Mouse (Mus musculus) spleen, adult 2 months (tissue): ENCODE data around the gene Slc30a1.

ENCODE experiments used
- CTCF ChIP-seq: fragments of 200-500 bp; IDR thresholded peaks from 2 replicates; pipeline ENCODE4 v1.5.1; 2011; ENCODE audit warnings: mild to moderate bottlenecking, inconsistent platforms; ENCODE audit not compliant: insufficient read depth, insufficient read length, insufficient replicate concordance; ENCODE audit errors: extremely low read depth
- POLR2A ChIP-seq: fragments of 200-500 bp; IDR thresholded peaks from 2 replicates; pipeline ENCODE4 v1.6.1; 2011; ENCODE audit warnings: low read depth, low read length, inconsistent platforms

GRCm38 (mm10) chr1:191943638-191944037 is 37.1 kb downstream of the Slc30a1 start:
- no peak for TF ChIP-seq POLR2A
- TF ChIP-seq CTCF: no peak
